Mouse (Mus musculus): ENCODE results near the gene Hira.
"Not testable (repeated sequence)": the region's sequence is repeated elsewhere in the genome, so short reads cannot be mapped to it uniquely, and the experiment has no call there.

DNA sequence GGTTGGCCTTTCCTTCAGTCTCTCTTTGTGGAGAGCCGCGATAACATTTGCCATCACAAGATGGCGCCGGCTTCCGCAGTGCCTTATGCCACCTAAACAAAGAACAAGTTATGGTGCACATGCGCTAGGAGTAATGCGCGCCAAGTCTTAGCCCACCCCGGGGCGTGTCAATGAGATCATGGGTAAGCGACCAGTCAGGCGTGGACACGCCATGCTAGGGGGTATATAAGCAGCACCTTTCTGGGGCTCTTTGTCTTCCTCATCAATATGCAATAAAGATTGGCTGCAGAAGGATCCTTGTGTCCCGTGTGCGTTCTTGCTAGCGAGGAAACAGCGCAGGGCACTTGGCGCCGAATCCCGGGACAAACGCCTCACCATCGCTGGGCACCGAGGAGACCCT lies 98.8 kb downstream of the Hira start:
- not testable (repeated sequence) for TF ChIP-seq CTCF (IDR thresholded peaks at IDR 0.05; ENCODE audit: control insufficient read depth, insufficient read depth, insufficient read length); MYOD1 (IDR thresholded peaks at IDR 0.05; ENCODE audit: control insufficient read depth, insufficient read length, low read depth); USF1 (IDR thresholded peaks at IDR 0.05; ENCODE audit: low read depth); CEBPB (IDR thresholded peaks at IDR 0.05; ENCODE audit: low read depth); MYOG (IDR thresholded peaks at IDR 0.05; ENCODE audit: control insufficient read depth, extremely low read depth, insufficient read length)
